Mouse (Mus musculus): ENCODE data around the gene Itpka.

DNA sequence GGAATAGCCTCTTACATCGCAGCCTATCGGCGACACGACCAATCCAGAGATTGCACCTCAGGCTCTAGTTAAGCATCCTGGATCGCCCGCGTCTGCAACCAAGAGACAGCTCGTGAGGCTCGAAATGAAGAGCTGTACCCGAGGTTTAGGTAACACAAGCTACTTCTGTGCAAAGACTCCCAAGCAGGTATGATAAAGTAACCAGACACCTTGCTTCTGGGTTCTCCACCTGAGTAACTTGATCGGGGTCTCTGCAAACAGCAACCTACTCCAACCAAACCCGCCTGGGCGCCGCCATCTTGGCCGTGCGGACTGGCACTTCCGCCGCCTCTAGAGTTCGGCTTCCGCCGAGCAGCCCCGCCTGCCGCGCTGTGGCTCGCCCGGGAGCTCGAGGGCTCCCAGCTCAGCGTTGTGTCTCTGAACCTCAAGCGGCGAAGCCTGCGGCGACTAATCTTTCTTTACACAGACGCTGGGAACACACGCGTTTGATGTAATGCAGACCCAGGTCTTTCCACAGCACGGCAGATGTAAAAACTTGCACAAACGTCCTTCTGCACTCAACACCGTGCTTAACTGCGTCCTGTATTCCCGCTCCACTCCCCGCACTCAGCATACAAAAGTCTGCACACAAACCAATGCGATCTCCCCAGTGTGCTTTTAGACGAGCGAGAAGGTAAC, 45.2 kb downstream of the Itpka start, which contains the start of gene Rpap1:
- TF ChIP-seq CTCF (conservative IDR thresholded peaks at IDR 0.05; ENCODE audit: insufficient read depth, insufficient read length, low read depth, low read length) (no peak), POLR2A (IDR thresholded peaks at IDR 0.05; ENCODE audit: low read depth, low read length) (peak; percentile 71)
